Mouse (Mus musculus) olfactory bulb, adult 2 months (tissue): Measurements from ENCODE around the gene Ppp1r12b. TPM values are rescaled to one million over a fixed set of nuclear protein-coding genes. Genes with fewer than 3 reads are reported as not detected.

Experiments
- H3K27ac ChIP-seq: fragments of 200-500 bp; 2 replicates; pipeline ENCODE4 v1.5.1; 2012; ENCODE audit warnings: low read depth, low read length; ENCODE audit not compliant: insufficient read depth
- H3K4me1 ChIP-seq: fragments of 200-500 bp; 2 replicates; pipeline ENCODE4 v1.6.1; 2012; ENCODE audit warnings: low read length; ENCODE audit not compliant: control insufficient read depth, insufficient read depth
- H3K4me3 ChIP-seq: fragments of 200-500 bp; 2 replicates; pipeline ENCODE4 v1.5.1; 2012; ENCODE audit warnings: mild to moderate bottlenecking, low read depth, low read length, moderate library complexity; ENCODE audit not compliant: insufficient read depth
- CTCF ChIP-seq: fragments of 200-500 bp; IDR thresholded peaks from 2 replicates; pipeline ENCODE4 v1.5.1; 2012; ENCODE audit warnings: low read depth, mild to moderate bottlenecking, low read length, moderate library complexity; ENCODE audit not compliant: insufficient read depth
- POLR2A ChIP-seq: fragments of 200-500 bp; IDR thresholded peaks from 2 replicates; pipeline ENCODE4 v1.6.1; 2012; ENCODE audit warnings: mild to moderate bottlenecking, low read depth, low read length, moderate library complexity; ENCODE audit not compliant: insufficient read depth
- WGBS: fragments of 180-500 bp; shearing (Covaris S2); methylation state at CpG from one replicate; pipeline ENCODE4 v1.1.7; 2018; 5-methylcytosine and 5-hydroxymethylcytosine counted together
- polyA plus RNA-seq: library from polyadenylated mRNA; stranded (reverse); fragments of >200 nt; gene quantifications from 2 replicates; pipeline ENCODE4 v1.2.4, GENCODE M21; 2012; ENCODE audit warnings: low replicate concordance; ENCODE audit not compliant: missing spikeins, insufficient read depth, insufficient read length

Ppp1r12b gene
- polyA plus RNA-seq, 1 experiment, result 34.2 TPM

DNA sequence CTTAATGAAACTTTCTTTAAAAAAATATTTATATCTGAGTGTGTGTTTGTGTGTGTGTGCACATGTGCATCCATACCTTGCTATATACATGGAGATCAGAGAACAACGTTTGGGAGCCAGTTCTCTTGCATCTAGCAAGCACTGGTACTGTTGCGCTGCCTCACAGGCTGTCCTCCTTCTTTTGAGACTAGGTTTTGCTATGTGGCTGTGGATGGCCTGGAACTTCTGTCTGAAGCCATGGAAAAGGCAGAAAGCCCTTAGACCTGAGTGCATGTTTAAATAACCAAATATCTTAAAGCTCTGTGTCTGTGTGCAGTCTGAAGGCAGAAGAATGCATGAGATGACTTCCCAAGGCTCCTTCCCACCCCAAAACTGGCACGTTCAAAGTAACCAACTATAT is 182.9 kb downstream of the Ppp1r12b start:
- WGBS, result 83% methylated on average over 3 of the region's 3 CpGs
- no peak for TF ChIP-seq POLR2A
- no peak for TF ChIP-seq CTCF
- Histone ChIP-seq H3K4me1 (peaks cover 20% of the 10 kb centered on the region), H3K4me3 (no peak overlapping the region), H3K27ac (no peak overlapping the region)

DNA sequence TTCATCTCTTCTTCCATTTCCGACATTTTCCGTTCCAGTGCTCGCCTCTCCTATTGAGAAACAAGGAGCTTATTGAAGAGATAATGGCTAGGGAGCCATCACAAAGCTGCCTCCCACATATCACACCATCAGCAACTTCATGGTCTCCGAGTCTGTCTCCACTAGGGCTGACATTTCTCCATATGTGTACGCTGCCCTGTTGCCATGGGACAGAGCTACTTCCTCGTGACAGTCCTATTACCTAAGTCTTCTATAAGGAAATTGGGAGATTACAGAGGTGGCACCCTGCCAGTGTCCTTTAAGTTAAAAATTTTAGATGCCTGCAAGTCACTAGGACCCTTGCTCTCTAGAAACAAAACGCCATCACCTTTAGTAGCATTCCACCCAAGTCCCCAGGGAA is 183.7 kb downstream of the Ppp1r12b start:
- no peak for TF ChIP-seq CTCF
- no peak for TF ChIP-seq POLR2A
- 67% methylated on average over 7 of the region's 7 CpGs for WGBS
- peaks cover 19% of the 10 kb centered on the region for H3K4me1 ChIP-seq
- H3K4me3 ChIP-seq, result no peak overlapping the region
- H3K27ac ChIP-seq, result no peak overlapping the region

GRCm38 (mm10) chr1:134771353-134771752 is 184.4 kb downstream of the Ppp1r12b start:
- WGBS, result 58% methylated on average over 6 of the region's 6 CpGs
- H3K4me1 ChIP-seq, result peaks cover 16% of the 10 kb centered on the region
- no peak for TF ChIP-seq POLR2A
- no peak for TF ChIP-seq CTCF
- no peak overlapping the region for H3K4me3 ChIP-seq
- H3K27ac ChIP-seq, result no peak overlapping the region

GRCm38 (mm10) chr1:134770312-134770711 is 185.4 kb downstream of the Ppp1r12b start:
- H3K4me1 ChIP-seq, result peaks cover 20% of the 10 kb centered on the region
- no peak overlapping the region for H3K27ac ChIP-seq
- 97% methylated on average over 5 of the region's 5 CpGs for WGBS
- no peak for TF ChIP-seq CTCF
- TF ChIP-seq POLR2A, result no peak
- no peak overlapping the region for H3K4me3 ChIP-seq

- WGBS, result 83% methylated on average over 4 of the region's 4 CpGs
- H3K4me1 ChIP-seq, result peaks cover 16% of the 10 kb centered on the region
- no peak overlapping the region for H3K27ac ChIP-seq
- no peak for TF ChIP-seq POLR2A
- no peak for TF ChIP-seq CTCF
- no peak overlapping the region for H3K4me3 ChIP-seq
Observed at GRCm38 (mm10) chr1:134766448-134766847, 189.3 kb downstream of the Ppp1r12b start.

DNA sequence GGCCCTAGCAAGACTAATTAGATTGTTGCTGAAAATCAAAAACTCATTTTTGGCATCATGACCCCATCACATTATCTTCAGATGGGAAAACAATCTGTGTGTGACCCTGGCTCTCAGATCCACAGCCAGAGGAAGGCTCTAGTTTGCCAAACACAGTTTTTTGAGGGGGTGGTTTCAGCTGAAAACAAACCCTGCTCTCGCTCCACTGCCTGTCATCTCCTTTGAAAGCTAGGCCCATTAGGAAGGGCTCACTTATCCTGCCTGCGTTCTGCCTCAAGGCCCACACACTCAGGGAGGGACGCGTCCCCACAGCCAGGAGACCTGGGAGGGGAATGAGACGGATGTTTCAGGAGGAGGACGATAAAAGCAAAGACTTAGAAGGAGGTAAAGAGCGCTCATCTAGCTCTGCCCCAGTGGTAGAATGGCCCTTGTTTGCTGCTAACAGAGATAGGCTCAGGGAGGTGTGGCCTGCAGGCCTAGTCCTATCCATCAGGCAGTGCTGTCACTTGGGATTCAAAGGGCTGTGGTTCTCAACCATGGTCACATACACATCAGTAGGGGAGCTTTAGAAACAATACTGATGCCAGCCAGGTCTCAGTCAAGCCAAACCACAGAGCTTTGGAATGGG is 190.8 kb downstream of the Ppp1r12b start:
- peak overlapping the region; percentile 24; the same call in 1 of the 2 replicates for H3K27ac ChIP-seq
- TF ChIP-seq POLR2A (no peak), CTCF (no peak)

DNA sequence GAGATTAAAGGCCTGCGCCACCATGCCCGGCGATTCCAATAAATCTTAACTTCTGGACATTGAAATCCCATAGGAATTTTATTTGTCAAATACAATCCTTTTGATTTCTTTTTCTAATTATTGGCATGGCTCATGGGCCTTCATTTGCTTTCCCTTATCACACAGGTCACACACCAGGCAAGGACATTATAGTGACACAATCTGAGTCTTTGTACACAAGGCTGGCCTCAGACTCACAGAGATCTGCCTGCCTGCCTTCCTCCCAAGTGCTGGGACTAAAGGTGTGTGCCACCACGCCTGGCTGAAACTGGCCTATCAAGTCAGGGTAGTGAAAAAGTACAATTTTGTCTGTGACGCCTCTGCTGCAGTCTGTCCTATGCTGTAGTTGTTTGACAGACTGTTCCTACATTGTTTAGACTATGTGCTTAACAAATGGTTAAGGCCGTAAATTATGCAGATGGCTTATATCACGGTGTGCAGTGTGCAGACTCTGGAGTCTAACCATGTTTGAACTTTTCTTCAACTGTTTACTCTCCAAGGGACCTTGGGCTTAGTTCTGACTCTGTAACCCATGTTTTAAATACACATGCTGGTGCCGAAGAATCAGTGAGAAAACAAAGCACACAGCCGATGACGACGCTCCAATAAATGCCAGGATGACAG is 191.8 kb downstream of the Ppp1r12b start:
- no peak overlapping the region for H3K4me3 ChIP-seq
- 0 out of 2 replicates have a peak overlapping the region, but pooled peaks have one; percentile 24 for H3K27ac ChIP-seq
- TF ChIP-seq POLR2A, result no peak
- TF ChIP-seq CTCF, result no peak
- 78% methylated on average over 11 of the region's 11 CpGs for WGBS
- H3K4me1 ChIP-seq, result peaks cover 18% of the 10 kb centered on the region

More for the DNA sequence above, 190.8 kb downstream of the Ppp1r12b start:
- peaks cover 15% of the 10 kb centered on the region for H3K4me1 ChIP-seq
- H3K4me3 ChIP-seq, result no peak overlapping the region
- WGBS, result 36% methylated on average over 7 of the region's 7 CpGs

- 89% methylated on average over 4 of the region's 4 CpGs for WGBS
Observed at GRCm38 (mm10) chr1:134763250-134763649, 192.5 kb downstream of the Ppp1r12b start.

GRCm38 (mm10) chr1:134761534-134761933 is 194.2 kb downstream of the Ppp1r12b start:
- H3K4me1 ChIP-seq, result peaks cover 21% of the 10 kb centered on the region
- H3K4me3 ChIP-seq, result no peak overlapping the region
- TF ChIP-seq CTCF, result no peak
- TF ChIP-seq POLR2A, result no peak
- no peak overlapping the region for H3K27ac ChIP-seq
- whole genome bisulfite sequencing, result 83% methylated on average over 7 of the region's 7 CpGs

More at GRCm38 (mm10) chr1:134763250-134763649, 192.5 kb downstream of the Ppp1r12b start:
- H3K4me3 ChIP-seq, result no peak overlapping the region
- no peak overlapping the region for H3K27ac ChIP-seq
- H3K4me1 ChIP-seq, result peaks cover 19% of the 10 kb centered on the region
- no peak for TF ChIP-seq CTCF
- TF ChIP-seq POLR2A, result no peak

DNA sequence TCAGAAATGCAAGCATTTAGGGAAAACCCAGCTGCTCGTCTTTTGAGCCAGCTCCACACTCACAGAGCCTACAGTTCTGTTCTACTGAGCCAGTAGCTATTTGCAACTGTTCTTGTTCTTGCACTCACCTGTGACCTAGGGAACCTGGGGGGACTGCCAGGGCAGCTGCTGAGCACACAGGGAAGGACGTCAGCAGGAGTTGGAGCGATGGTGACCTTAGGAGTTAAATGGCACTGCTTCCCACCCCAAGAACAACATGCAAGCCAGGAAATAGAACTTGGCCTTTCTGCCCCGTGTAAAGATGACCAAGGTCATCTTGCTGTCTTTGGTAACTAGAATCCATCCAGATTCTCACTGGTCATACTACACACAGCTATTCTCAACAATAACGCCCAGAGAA is 195.1 kb downstream of the Ppp1r12b start:
- H3K27ac ChIP-seq, result no peak overlapping the region
- peaks cover 22% of the 10 kb centered on the region for H3K4me1 ChIP-seq
- H3K4me3 ChIP-seq, result no peak overlapping the region
- WGBS, result 84% methylated on average over 5 of the region's 5 CpGs
- no peak for TF ChIP-seq CTCF
- no peak for TF ChIP-seq POLR2A
